Mouse (Mus musculus): Measurements from ENCODE around the gene Lypd5. TPM values are rescaled to one million over a fixed set of nuclear protein-coding genes. Genes with fewer than 3 reads are reported as not detected.
"Not testable (repeated sequence)": the region's sequence is repeated elsewhere in the genome, so short reads cannot be mapped to it uniquely, and the experiment has no call there.

The Lypd5 gene
- total RNA-seq, 1 experiment from 2014 or later: not detected

- ATAC-seq (replicated peaks; ENCODE audit: low read depth, poor library complexity, severe bottlenecking): peak; percentile 26
Measured at GRCm38 (mm10) chr7:24379934-24380333, 30.9 kb downstream of the Lypd5 start.

DNA sequence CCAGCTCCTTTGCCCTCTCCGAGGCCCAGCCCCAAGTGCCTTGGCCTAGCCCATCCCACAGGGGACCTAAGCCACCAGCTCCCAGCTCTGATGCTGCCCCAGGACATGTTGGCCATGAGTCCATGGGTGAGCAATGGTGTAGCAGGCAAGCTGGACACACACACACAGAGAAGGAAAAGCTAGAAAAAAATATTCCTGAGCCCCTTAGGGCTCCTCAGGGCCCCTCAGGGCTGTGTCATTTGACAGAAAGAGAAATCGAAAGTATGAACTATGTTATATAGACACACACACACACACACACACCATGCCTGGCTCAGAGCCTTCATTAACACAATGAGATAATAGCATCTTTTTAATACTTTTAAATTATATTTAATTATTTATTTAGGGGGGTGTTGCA, 31.4 kb downstream of the Lypd5 start:
- ATAC-seq (replicated peaks; ENCODE audit: low read depth, poor library complexity, severe bottlenecking): no peak

- no peak for ATAC-seq (replicated peaks; ENCODE audit: low read depth, poor library complexity, severe bottlenecking)
Measured at GRCm38 (mm10) chr7:24382730-24383372, 33.9 kb downstream of the Lypd5 start.

- ATAC-seq (replicated peaks; ENCODE audit: low read depth, poor library complexity, severe bottlenecking): no peak
Measured at GRCm38 (mm10) chr7:24384070-24384469, 35.1 kb downstream of the Lypd5 start.

DNA sequence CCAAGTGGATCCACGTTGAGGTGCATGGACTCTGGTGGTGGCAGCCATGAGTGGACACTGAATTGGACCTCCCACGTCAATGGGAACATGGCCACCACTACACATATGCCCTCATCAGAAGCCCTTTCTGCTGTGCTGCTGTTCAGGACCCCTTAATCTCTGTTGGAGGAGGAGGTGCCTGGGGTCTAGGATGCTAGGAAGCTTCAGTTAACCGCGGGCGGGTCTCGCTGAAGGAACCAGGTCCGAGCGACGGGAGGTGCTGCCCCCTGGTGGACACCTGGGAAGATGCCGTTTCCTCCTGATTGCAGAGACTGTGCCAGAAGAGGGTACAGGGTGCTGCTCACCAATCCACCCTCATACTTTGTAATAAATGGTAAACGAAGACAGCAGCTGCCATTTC, 35.8 kb downstream of the Lypd5 start:
- ATAC-seq (replicated peaks; ENCODE audit: low read depth, poor library complexity, severe bottlenecking): no peak

DNA sequence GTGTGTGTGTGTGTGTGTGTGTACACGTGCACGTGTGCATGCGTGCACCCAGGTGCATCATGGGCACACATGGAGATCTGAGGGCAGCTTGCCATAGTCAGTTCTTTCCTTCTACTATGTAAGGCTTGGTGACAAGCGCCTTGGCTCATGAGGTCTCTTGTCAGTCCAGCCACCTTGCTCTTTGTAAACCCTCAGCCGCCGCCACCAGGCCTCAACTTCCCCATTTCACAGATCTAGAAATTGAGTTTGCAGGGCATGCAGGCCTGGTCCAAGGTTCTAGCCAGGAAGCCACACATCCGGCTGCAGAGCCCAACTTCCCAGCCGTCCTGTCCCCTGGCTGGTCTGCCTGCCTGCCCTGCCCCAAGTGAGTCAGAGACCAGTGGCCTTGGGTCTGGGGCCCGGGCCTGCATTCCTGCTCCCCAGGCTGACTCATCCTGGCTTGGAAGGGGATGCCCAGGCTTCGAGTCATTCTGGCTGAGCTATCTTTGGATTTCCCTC, 38.1 kb downstream of the Lypd5 start:
- ATAC-seq (replicated peaks; ENCODE audit: low read depth, poor library complexity, severe bottlenecking): peak; percentile 65

DNA sequence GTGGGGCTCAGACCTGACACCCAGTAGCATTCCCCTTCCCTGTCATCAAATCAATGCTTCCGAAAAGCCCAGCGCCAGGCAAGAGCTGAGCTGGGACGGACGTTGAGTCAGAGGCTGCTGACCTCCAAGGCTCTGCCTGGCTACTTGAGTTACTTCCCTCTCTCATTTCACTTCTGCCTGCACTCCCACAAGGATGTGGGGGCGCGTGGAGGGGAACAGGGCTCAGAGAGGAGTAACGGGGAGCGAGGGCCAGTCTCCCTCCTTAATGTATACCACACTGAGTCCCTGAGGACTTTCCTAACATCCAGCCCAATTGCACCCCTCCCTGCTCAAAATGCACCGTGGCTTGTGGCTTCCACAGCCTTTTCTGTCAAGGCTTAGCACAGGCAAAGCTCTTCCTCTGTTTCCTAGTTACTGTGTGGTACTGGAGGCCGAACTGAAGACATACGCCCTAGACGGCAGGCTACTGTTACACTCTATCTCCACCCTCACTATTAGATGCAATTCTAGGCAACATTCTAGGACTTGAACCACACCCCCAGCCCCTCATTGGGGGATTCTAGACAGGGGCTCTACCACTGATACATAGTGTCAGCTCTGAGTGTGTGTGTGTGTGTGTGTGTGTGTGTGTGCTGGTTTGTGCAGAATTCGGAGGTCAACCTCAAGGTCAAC, 40.7 kb downstream of the Lypd5 start:
- peak; percentile 41 for ATAC-seq (replicated peaks; ENCODE audit: low read depth, poor library complexity, severe bottlenecking)

DNA sequence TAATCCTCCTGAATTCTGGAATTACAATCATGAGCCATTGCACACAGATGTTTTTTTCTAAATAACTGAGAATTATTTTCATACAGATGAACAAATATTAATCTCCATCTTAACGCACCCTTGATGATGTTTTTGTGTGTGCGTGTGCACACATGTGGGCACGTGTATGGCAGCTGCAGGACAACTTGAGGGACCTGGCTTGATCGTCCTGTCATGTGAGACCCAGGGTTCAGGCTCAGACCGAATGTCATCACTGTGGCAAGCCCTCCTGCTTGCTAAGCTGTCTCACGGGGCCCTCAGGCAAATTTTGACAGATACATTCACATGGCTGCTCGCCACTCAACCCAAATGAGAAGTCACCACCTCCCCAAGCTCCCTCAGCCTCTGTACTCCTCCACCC, 41.5 kb downstream of the Lypd5 start:
- ATAC-seq (replicated peaks; ENCODE audit: low read depth, poor library complexity, severe bottlenecking): no peak

DNA sequence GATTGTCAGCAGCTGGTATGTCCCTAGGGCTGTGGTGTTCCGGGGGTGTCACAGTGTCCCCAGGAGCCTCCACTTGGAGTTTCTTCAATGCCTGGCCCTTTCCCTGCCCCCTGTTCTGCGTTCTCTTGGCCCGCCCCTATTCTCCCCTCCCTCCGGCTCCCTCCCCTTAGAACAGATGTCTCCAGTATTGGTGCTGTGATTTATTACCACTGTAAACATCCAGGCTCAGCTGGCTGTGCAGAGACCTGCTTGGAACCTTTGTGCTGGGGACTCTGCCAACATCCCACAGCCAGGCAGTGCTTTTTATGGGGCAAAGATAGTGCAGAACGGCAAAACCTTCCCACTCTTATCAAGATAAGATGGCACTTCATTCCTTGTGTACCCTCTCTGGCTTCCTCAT, 42.1 kb downstream of the Lypd5 start:
- no peak for ATAC-seq (replicated peaks; ENCODE audit: low read depth, poor library complexity, severe bottlenecking)

- no peak for ATAC-seq (replicated peaks; ENCODE audit: low read depth, poor library complexity, severe bottlenecking)
Measured at GRCm38 (mm10) chr7:24391687-24392086, 42.7 kb downstream of the Lypd5 start.

DNA sequence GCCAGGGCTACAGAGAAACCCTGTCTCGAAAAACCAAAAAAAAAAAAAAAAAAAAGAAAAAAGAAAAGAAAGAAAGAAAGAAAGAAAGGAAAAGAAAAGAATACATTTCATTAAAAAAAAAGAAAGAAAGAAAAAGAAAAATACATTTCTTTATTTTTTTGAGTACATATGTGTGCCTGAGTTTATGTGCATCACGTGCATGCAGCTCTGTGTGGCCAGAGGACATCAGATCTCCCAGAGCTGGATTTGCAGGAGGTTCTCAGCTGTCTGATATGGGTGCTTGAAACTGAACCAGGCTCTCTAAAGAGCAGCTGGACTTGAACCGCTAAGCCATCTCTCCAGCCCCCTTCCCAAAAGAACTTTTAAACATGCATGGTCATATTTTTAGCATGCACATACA, 45.1 kb downstream of the Lypd5 start:
- no peak; the same call in 1 of the 2 replicates for ATAC-seq (replicated peaks; ENCODE audit: low read depth, poor library complexity, severe bottlenecking)

- peak; percentile 34 for ATAC-seq (replicated peaks; ENCODE audit: low read depth, poor library complexity, severe bottlenecking)
Measured at GRCm38 (mm10) chr7:24394475-24395161, 45.6 kb downstream of the Lypd5 start.

DNA sequence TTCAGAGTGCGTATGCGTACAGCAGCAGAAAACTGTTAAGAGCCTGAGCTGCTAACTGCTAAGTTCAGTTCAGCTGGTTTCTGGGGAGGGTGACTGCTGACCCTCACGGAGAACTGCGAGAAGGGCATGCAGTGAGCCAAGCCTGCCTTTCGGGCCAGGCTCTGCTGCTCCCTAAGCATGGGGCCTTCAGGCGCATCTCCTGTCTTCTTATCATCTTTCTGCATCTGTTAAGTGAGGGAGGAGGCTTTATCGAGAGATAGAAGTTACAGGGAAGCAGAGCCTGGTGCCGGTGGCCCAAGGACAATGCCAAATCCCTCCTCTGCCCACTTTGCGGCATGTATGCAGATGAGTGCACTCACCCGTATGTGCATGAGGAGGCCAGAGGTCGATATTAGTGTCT, 47.8 kb downstream of the Lypd5 start:
- ATAC-seq (replicated peaks; ENCODE audit: low read depth, poor library complexity, severe bottlenecking): no peak

DNA sequence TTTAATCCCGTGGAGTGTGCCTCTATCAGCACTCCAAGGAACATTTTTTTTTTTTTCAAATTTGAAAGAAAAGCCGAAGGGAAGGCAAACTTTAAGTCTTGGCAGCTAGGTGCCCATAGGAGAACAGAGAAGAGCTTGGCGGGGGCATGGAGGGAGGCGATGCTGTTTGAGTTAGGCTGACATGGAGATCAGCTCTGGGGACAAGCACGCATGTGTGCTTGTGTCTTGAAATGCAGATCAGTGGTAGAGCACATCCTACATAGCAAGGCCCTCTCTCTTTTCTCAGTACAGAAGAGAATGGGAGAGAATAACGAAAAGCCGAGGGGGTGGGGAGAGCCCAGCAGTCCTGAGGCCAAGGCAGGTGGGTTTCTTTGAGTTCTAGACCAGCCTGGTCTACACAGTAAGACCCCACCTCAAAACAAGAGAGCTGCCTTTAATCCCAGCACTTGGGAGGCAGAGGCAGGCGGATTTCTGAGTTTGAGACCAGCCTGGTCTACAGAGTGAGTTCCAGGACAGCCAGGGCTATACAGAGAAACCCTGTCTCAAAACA, 49.4 kb downstream of the Lypd5 start:
- no peak for ATAC-seq (replicated peaks; ENCODE audit: low read depth, poor library complexity, severe bottlenecking)

- peak; percentile 76 for ATAC-seq (replicated peaks; ENCODE audit: low read depth, poor library complexity, severe bottlenecking)
Measured at GRCm38 (mm10) chr7:24399256-24400081, 50.5 kb downstream of the Lypd5 start, which contains the start of gene Smg9. Gene Smg9, plus strand, starts transcription at chr7:24399619.

DNA sequence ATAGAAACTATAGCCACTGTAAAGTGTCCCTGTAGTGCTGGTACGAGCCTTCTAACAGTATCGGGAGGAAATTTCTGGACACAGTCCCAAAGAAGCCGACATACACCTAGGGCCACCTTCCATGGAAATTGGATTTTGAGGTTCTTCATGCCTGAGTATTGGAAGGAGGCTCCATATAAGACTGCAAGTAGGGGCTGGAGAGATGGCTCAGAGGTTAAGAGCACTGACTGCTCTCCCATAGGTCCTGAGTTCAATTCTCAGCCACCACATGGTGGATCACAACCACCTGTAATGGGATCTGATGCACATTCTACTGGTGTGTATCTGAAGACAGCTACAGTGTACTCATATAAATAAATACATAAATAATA, 51.1 kb downstream of the Lypd5 start:
- ATAC-seq (replicated peaks; ENCODE audit: low read depth, poor library complexity, severe bottlenecking): no peak

GRCm38 (mm10) chr7:24400489-24400888, 51.5 kb downstream of the Lypd5 start:
- not testable (repeated sequence) for ATAC-seq (replicated peaks; ENCODE audit: low read depth, poor library complexity, severe bottlenecking)

GRCm38 (mm10) chr7:24402851-24403250, 53.9 kb downstream of the Lypd5 start:
- ATAC-seq (replicated peaks; ENCODE audit: low read depth, poor library complexity, severe bottlenecking): no peak

All from common myeloid progenitor, adult 5-6 weeks (primary cell).